Mouse (Mus musculus) testis, adult 2 months (tissue): Measurements from ENCODE around the gene Fam181a. TPM values are rescaled to one million over a fixed set of nuclear protein-coding genes. Genes with fewer than 3 reads are reported as not detected.
A peak's percentile ranks its signal among the peaks of the same experiment; 100 is the strongest.

ENCODE experiments used
- H3K27ac ChIP-seq: fragments of 200-500 bp; 2 replicates; pipeline ENCODE4 v1.5.1; 2012; ENCODE audit warnings: low read depth, low read length; ENCODE audit not compliant: control insufficient read depth, insufficient read depth
- H3K27me3 ChIP-seq: fragments of 200-500 bp; 2 replicates; pipeline ENCODE4 v1.6.1; 2012; ENCODE audit warnings: mild to moderate bottlenecking, low read length, moderate library complexity; ENCODE audit not compliant: control insufficient read depth, insufficient read depth
- H3K36me3 ChIP-seq: fragments of 200-500 bp; 2 replicates; pipeline ENCODE4 v1.6.1; 2012; ENCODE audit warnings: mild to moderate bottlenecking, low read length; ENCODE audit not compliant: control insufficient read depth, insufficient read depth
- H3K4me1 ChIP-seq: fragments of 200-500 bp; 2 replicates; pipeline ENCODE4 v1.6.1; 2012; ENCODE audit warnings: low read length; ENCODE audit not compliant: control insufficient read depth, insufficient read depth
- H3K4me3 ChIP-seq: fragments of 200-500 bp; 2 replicates; pipeline ENCODE4 v1.5.1; 2012; ENCODE audit warnings: low read depth, mild to moderate bottlenecking, low read length, moderate library complexity, mixed read lengths; ENCODE audit not compliant: control insufficient read depth
- CTCF ChIP-seq: fragments of 200-500 bp; IDR thresholded peaks from 2 replicates; pipeline ENCODE4 v1.5.1; 2012; ENCODE audit warnings: low read depth, mild to moderate bottlenecking, inconsistent platforms, low read length, moderate library complexity; ENCODE audit not compliant: control insufficient read depth, insufficient read depth, insufficient replicate concordance
- POLR2A ChIP-seq: fragments of 200-500 bp; IDR thresholded peaks from 2 replicates; pipeline ENCODE4 v1.6.1; 2012; ENCODE audit warnings: low read depth, mild to moderate bottlenecking, inconsistent platforms, low read length, moderate library complexity; ENCODE audit not compliant: control insufficient read depth
- polyA plus RNA-seq: library from polyadenylated mRNA; depleted of rRNA; stranded (reverse); fragments of >200 nt; gene quantifications from 2 replicates; pipeline ENCODE4 v1.2.3, GENCODE M21; 2012

The Fam181a gene
- polyA plus RNA-seq, 1 experiment = 105 TPM

GRCm38 (mm10) chr12:103348506-103348905 lies 37.7 kb downstream of the Fam181a start:
- no peaks in the 10 kb centered on the region for H3K4me1 ChIP-seq
- H3K27me3 ChIP-seq = no peaks in the 10 kb centered on the region
- no peak overlapping the region for H3K27ac ChIP-seq
- H3K4me3 ChIP-seq = no peak overlapping the region
- TF ChIP-seq CTCF (peak; percentile 89; the same call in 1 of the 2 replicates), POLR2A (no peak)
- no peaks in the 10 kb centered on the region for H3K36me3 ChIP-seq

- no peaks in the 10 kb centered on the region for H3K27me3 ChIP-seq
- no peak overlapping the region for H3K4me3 ChIP-seq
- H3K27ac ChIP-seq = no peak overlapping the region
- TF ChIP-seq CTCF (no peak), POLR2A (no peak)
- no peaks in the 10 kb centered on the region for H3K36me3 ChIP-seq
- H3K4me1 ChIP-seq = no peaks in the 10 kb centered on the region
Measured at GRCm38 (mm10) chr12:103352735-103353134, 42.0 kb downstream of the Fam181a start.

GRCm38 (mm10) chr12:103353538-103353937 lies 42.8 kb downstream of the Fam181a start:
- Histone ChIP-seq H3K4me1 (no peaks in the 10 kb centered on the region), H3K27ac (no peak overlapping the region), H3K27me3 (no peaks in the 10 kb centered on the region), H3K4me3 (no peak overlapping the region), H3K36me3 (no peaks in the 10 kb centered on the region)
- TF ChIP-seq POLR2A (no peak), CTCF (peak; percentile 31; the same call in 1 of the 2 replicates)

GRCm38 (mm10) chr12:103355746-103356414 lies 45.1 kb downstream of the Fam181a start, which contains the start of gene Asb2:
Gene Asb2, minus strand, starts transcription at chr12:103356001.
- no peaks in the 10 kb centered on the region for H3K27me3 ChIP-seq
- H3K27ac ChIP-seq = peak within 1 kb of the TSS; percentile 63
- no peaks in the 10 kb centered on the region for H3K36me3 ChIP-seq
- peak within 1 kb of the TSS; percentile 20 for H3K4me3 ChIP-seq
- H3K4me1 ChIP-seq = no peaks in the 10 kb centered on the region
- TF ChIP-seq POLR2A = no peak
- no peak for TF ChIP-seq CTCF

GRCm38 (mm10) chr12:103356415-103356748 lies 45.6 kb downstream of the Fam181a start:
- no peaks in the 10 kb centered on the region for H3K36me3 ChIP-seq
- H3K4me3 ChIP-seq = no peak overlapping the region
- no peak overlapping the region for H3K27ac ChIP-seq
- H3K4me1 ChIP-seq = no peaks in the 10 kb centered on the region
- H3K27me3 ChIP-seq = no peaks in the 10 kb centered on the region
- TF ChIP-seq CTCF (no peak), POLR2A (no peak)

- TF ChIP-seq POLR2A (no peak), CTCF (no peak)
- Histone ChIP-seq H3K4me3 (no peak overlapping the region), H3K36me3 (no peaks in the 10 kb centered on the region), H3K4me1 (no peaks in the 10 kb centered on the region), H3K27ac (peak overlapping the region; percentile 27; the same call in 1 of the 2 replicates), H3K27me3 (no peaks in the 10 kb centered on the region)
Measured at GRCm38 (mm10) chr12:103358216-103358615, 47.4 kb downstream of the Fam181a start.

- peak overlapping the region; percentile 32; the same call in 1 of the 2 replicates for H3K27ac ChIP-seq
- no peak overlapping the region for H3K4me3 ChIP-seq
- H3K27me3 ChIP-seq = no peaks in the 10 kb centered on the region
- TF ChIP-seq CTCF (no peak), POLR2A (no peak)
- no peaks in the 10 kb centered on the region for H3K36me3 ChIP-seq
- H3K4me1 ChIP-seq = no peaks in the 10 kb centered on the region
Measured at GRCm38 (mm10) chr12:103358951-103359801, 48.4 kb downstream of the Fam181a start.
